Mouse (Mus musculus): ENCODE data around the gene Trim17. TPM values are rescaled to one million over a fixed set of nuclear protein-coding genes. Genes with fewer than 3 reads are reported as not detected.

The Trim17 gene
- total RNA-seq, 2 experiments from 2014 or later, result 3.9 to 4.3 TPM

DNA sequence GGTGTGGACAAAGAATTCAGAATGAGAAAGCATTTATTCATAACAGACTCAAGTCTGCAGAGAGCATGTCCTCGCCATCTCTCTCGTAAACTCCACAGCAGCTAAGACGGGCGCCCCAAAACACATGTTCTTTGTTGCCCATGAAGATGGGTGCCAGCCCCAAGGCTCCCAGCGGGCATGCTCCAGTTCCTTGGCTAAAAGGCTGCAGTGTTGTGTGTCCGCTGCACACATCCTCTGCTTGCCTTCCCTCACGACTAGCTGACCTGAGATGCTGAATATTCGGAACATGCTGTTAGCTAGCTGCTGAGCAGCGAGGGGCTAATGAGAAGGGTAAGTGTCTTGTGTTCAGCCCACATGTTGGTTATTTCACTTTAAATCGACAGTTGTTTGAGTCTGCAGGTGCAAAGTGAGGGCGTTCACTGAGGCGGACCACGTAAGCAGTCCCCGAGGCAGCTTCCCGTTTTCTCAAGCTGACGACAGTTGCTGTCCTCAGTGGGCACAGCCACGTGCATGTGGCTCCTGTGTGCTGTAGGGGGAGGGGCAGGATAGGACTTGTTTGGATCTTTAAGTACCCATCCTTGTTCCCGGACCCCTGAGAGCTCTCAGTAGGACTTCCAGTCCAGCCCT is 28.1 kb downstream of the Trim17 start:
- intact Hi-C loops (cut with DNase I), result no loop called here
- no peak for DNase-seq (ENCODE audit: low spot score in 2 of 2)

DNA sequence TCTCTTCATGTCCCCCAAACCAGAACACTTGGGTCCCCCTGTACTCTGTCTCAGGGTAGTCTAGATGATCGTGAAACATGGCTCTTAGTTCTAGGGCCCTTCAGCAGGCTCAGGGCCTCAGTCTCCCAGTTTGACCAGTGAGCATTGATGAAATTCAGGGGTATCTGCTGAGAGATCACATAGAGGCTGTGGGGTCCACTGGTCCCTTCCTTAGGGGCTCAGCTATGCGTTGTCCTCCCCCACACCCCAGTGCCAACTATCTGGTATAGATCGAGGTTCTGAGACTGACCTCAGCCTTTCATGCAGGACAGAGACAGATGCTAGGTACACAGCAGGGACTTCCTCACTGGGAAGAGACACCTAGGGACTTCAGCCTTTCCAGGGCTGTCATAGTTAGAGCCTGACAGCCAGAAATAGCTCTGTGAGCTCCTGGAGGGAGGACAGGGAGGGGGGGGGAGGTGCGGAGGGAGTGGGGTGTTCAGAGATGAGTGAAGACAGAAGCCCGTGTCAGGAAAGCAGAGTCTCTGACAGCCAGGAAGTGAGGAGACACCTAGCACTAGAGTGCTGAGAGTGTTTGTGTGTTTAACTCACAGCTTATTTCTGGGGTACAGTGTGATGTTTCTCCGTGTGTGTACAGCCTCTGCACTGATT is 29.3 kb downstream of the Trim17 start:
- DNase-seq (ENCODE audit: low spot score in 2 of 2), result no peak
- intact Hi-C loops (cut with DNase I), result no loop called here

DNA sequence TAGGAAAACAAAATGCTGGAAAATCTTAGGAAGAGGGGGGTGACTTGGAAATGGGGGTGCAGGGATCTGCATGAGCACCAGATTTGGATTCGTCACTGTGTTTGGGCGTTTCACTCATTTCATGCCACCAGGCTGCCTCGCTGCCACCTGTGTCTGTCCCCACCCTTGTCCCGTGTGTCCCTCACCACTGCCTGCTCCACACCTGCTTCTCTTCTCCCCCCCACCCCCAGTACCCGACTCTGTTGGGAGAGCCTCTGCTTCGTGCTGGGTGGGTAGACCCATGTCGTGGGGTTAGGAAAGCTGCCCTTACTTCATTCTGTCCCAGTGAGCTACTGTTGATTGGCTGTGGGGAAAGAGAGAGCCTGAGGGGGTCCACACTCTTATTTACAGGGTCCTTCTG is 30.2 kb downstream of the Trim17 start:
- no peak for DNase-seq (ENCODE audit: low spot score in 2 of 2)
- intact Hi-C loops (cut with DNase I), result no loop called here

DNA sequence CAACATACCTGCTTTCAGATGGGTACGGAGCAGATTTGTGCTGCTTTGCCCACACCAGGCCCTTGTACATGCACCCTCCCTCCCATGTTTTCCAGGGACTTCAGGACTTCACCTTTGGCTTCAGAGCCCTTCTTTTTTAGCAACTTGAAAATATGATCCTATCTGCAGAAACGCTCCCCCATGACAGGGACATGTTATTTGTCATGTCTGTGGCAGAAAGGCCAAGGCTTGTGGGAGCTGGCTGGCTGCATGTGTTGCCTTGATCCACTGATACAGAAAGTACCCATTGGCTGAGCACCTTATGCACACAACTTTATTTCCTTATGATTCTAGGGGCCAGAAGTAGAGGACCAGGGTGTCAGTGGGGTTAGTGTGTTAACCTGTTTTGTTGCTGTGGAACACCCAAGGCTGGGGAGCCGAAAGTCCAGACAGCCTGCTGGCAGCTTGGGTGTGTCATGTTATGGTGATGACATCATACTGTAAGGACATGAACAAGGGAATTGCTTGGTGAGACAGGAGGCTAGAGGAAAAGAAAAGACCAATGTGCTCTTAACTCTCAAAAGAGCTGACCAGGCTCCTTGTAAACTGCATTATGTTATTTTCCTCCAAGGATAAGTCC is 30.9 kb downstream of the Trim17 start:
- DNase-seq (ENCODE audit: low spot score in 2 of 2), result no peak

DNA sequence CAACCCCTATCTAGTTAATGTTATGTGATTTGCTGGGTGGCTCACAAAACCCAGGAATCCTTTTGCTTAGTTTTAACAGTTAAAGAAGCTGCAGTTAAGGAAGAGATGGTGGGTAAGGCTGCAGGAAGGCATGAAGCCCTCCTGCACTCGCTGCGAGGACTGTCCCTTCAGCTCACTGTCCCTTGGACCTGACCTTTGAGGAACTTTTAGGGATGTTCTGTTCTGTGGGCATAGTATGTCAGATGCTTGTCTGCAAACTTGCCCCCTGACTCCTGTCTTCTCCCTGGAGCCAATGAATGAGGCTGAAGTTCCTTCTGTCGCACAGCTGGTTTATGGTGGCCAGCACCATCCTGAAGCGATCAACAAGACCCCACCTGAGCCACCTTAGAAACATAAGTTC is 34.7 kb downstream of the Trim17 start:
- intact Hi-C loops (cut with DNase I), result no loop called here
- DNase-seq (ENCODE audit: low spot score in 2 of 2), result no peak

More for the DNA sequence above, 30.9 kb downstream of the Trim17 start:
- intact Hi-C loops (cut with DNase I), result no loop called here

DNA sequence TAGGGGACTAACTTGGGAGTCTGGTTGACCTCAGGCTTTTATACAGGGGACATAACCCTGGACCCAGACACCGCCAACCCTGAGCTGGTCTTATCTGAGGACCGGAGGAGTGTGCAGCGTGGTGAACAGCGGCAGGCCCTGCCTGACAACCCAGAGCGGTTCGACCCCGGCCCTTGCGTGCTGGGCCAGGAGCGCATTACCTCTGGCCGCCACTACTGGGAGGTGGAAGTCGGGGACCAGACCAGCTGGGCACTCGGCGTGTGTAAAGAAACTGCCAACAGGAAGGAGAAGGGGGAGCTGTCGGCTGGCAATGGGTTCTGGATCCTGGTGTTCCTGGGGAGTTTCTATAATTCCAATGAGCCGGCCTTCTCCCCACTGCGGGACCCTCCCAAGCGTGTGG is 35.7 kb downstream of the Trim17 start:
- intact Hi-C loops (cut with DNase I), result no loop called here
- DNase-seq (ENCODE audit: low spot score in 2 of 2), result no peak

DNA sequence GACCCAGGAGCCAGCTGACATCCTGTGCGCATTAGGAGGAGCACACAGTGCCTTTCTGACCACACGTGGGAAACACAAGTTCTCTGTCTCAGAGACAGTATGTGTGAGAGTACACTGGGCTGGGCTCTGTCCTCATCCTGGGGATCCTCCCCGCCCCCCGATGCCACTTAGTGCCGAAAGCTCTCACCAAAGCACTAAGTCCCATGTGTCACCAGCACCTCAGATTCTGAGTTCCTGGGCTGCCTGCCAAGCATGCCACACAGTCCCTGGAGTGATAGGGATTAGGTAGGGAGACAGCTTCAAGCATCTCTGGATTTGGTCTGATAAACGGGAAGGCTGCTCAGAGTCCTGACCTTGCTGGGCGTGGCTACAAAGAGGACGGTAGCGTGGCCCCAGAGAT is 36.3 kb downstream of the Trim17 start:
- peak; percentile 37 to 51 for DNase-seq (ENCODE audit: low spot score in 2 of 2)
- intact Hi-C loops (cut with DNase I), result no loop called here

DNA sequence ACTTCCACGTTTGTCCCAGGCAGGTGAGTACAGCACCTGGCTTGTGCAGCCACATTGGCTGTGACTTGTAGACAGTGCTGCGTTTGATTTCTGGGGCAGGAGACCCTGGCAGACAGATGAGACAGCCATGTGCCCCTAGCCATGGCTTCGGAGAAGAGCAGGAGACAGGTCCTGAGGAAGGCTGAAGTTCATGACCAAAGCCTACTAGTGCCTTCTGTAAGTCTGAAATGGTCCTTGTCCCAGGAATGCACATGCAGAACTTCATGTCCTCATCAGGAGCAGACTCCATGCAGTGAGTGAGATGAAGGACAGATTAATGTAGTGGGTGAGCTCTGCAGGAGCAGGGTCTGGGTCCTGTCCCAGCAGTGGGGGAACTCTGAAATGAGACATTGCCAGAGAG is 37.4 kb downstream of the Trim17 start:
- no peak for DNase-seq (ENCODE audit: low spot score in 2 of 2)
- intact Hi-C loops (cut with DNase I), result no loop called here

DNA sequence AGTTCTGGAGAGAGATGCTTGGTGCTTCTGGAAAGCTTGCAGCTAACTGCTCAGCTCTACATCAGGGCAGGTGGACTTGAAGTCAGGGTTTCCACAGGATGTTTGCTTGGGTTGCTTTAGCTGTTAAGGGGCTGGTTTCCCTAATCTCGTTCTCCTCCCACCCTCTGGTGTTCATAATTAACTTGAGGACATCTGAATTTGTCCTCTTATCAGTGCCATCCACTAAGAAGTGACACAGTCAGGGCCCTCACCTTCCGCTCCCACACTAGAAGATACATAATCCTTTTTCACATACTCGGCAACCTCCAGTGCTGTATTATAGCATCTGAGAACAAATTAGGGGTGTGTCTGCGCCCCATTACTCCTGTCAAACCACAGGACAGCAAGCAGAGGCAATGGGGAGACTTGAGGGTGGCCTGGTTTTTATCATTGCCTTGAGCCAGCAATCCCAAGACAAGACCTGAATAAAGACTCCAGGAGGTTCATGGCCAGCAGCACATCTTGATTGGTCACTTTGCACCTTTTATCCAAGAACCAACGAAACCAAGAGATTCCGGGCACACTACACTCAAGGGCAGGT is 38.7 kb downstream of the Trim17 start:
- DNase-seq (ENCODE audit: low spot score in 2 of 2), result no peak
- intact Hi-C loops (cut with DNase I), result no loop called here

DNA sequence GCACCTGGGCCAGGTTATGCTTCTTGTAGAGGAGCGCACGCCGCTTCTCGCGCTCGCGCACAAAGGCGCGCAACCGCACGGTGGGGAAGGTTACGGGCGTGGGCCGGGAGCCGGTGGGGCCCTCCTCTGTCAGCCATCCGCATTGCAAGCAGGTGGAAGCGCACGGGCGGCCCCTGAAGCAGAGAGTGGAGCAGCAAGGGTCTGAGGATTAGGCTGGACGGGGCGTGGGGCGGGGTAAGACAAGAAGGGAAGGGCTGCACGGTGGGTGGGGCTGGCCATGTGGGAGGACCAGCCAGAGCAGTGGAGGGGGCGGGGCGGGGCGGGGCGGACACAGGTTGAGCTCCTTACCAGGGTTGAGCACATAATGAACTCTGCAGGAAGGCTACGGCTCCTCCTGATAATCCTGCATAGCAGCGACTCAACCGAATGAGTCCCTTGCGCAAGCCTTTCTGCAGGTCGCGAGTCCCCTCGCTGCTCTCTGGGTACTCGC is 39.9 kb downstream of the Trim17 start:
- intact Hi-C loops (cut with DNase I), result no loop called here
- DNase-seq (ENCODE audit: low spot score in 2 of 2), result peak in 1 of 2 experiments; percentile 46

DNA sequence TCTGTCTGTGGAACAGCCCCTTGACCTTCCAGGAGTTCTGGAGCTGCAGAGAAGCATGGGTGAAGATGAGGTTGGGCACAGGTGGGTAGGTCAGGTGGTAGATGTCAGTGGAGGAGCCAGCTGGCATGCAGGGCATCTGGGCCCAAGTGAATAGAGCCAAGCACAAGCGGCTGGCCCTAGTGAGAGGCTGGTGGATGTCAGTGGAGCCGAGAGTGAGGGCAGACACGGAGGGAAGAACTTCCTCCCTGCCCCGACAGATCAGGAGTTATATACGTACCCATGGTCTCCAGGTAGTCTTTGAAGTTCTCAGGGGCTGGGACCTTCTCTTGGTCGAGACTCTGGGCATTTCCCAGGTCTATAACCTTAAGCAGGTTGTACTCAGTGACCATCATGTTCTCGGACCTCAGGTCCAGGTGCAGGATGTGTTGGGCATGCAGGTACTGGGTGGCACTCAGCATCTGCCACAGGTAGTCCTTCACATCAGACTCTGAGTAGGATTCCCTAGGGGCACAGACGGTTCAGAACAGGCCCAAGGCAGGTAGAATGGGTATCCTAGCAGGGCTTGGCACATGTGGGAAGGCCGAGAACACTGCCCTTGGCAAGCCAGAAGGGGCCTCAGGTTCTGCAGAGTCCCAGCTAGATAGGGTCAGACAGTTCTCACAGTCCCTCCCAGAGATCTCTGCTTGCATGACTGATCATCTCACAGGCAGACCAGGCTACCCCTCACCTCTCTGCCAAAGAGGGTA is 40.7 kb downstream of the Trim17 start:
- intact Hi-C loops (cut with DNase I), result no loop called here
- DNase-seq (ENCODE audit: low spot score in 2 of 2), result no peak

DNA sequence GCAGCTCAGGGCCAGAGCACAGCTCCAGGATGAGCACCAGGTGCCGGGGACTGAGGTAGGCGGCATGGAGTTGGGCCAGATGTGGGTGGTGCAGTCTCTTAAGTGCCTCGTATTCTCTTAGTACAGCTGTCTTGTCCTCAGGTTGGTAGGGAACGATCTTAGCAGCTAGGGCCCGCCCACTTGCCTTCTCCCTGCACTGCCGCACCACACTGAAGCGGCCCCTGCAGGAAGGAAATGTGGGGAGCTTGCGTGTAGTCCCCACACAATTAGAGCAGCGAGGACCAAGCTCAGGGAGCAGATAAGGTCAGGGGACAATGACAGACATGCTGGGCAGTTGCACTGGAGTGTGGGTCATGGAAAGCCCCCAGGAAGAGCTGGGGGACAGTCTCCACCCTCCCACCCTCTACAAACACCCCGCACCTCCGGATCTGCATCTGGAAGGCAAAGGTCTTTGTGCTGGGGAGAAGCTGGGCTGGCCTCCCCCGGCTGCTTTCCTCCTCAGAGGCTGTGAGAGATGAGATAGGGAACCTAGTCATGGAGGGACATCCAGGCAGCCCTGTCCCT is 41.4 kb downstream of the Trim17 start:
- DNase-seq (ENCODE audit: low spot score in 2 of 2), result peak in 1 of 2 experiments; percentile 39

DNA sequence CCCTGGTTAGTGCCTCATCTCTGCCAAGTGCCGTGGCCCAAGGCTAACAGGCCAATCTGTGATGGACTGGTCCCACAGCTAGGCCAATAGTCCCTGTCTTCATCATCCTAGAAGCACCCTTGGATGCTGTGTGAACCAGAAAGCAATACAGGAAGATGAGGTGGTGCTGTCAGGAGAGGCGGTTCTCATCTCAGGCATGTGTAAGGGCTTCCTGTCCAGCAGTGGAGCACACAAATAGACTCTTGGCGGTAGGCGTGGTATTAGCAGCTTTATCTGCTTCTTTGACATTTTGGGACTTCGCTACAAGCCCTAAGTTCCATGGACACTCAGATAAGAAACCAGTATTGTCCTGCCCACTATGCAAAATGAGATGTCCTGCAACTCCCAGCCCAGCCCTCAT is 43.1 kb downstream of the Trim17 start:
- no peak for DNase-seq (ENCODE audit: low spot score in 2 of 2)
- intact Hi-C loops (cut with DNase I), result no loop called here

More for the DNA sequence above, 41.4 kb downstream of the Trim17 start:
- intact Hi-C loops (cut with DNase I), result no loop called here

DNA sequence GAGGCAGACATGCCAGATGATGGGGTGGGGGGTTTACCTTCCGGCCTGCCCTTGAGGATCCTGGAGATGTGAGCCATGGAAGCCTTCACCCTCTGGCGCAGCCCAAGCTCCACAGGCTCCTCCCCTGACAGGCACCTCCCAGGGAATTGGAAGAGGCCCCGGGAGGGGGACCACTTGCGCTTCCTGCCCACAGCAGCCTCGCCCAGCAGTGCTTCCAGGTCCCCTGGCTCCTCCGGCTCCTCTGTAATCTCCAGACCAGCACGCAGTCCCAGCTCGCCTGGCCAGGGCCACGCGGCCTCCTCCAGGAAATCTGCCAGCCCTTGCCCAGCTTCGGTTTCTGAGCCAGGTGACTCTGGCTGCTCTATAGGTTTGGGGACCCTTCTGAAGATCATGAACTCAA is 44.7 kb downstream of the Trim17 start:
- no peak for DNase-seq (ENCODE audit: low spot score in 2 of 2)
- intact Hi-C loops (cut with DNase I), result no loop called here

DNA sequence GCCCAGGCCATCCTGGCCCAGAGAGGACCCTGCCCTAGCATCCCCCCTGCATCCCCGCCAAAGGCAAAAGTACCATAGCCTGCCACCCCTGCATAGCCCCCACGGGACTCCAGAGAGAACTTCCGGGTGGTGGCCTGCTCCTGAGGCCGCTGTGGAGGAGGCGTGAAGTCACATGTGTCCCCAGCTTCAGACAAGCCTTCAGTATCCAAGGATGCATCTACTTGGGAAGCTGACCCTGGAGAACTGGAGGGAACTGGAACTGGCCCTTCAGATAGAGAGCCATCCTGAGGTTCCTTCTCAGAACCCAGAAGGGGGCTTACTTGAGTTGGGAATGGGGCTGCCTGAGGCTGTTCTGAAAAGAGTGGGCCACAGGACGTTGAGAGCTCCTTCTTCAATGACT is 45.3 kb downstream of the Trim17 start:
- intact Hi-C loops (cut with DNase I), result no loop called here
- DNase-seq (ENCODE audit: low spot score in 2 of 2), result no peak

DNA sequence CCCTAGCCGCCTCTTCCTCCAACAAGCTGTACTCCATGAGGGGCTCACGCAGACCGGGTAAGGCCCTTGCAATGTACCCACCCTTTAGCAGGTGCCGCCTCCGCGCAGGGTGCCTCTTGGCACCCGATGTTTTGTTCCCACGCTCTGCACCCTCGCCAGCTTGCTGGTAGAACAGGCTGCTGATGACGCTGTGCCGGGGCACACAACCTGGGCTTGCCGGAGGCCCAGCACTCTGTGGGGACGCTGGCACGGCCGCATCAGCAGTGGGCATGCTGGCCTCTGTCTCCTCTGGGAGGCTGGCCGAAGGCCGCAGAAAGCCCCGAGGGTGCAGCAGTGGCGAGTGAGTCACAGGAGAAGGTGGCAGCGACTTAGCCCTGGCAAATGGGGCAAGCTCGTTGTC is 46.1 kb downstream of the Trim17 start:
- intact Hi-C loops (cut with DNase I), result no loop called here
- no peak for DNase-seq (ENCODE audit: low spot score in 2 of 2)

DNA sequence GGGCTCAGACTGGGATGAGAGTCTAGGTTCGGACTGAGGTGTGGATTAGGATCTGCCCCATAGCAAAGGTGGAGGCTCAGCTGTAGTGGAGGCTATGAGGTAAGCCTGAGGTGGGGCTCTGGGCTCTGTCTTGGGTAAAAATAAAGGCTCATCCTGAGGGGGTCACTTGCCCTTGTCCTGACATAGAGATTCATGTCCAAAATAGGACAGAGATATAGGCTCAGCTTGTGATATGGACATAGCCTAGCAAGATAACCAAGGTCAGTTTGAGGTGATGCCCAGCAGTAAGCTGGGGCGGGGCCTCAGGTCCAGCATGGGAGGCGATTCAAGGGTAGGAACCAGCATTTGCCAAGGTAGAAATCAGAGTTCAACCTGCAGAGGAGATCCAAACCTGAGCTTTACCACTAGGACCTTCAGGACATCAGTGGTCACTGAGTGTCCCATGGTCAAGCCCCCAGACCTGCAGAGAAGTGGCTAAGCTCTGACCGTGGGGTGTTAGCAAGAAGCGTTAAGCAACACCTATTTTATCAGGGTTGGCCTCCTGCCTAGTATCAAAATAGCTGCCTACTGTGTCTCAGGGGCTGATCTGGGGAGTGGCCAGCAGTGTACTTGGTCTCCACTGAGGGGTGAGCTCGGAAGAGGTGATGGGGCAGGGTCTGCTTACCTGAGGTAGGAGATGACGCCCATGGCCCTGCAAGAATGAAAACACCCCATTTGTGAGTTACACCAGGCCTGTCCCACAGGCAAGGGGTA is 48.0 kb downstream of the Trim17 start:
- DNase-seq (ENCODE audit: low spot score in 2 of 2), result no peak
- intact Hi-C loops (cut with DNase I), result no loop called here

DNA sequence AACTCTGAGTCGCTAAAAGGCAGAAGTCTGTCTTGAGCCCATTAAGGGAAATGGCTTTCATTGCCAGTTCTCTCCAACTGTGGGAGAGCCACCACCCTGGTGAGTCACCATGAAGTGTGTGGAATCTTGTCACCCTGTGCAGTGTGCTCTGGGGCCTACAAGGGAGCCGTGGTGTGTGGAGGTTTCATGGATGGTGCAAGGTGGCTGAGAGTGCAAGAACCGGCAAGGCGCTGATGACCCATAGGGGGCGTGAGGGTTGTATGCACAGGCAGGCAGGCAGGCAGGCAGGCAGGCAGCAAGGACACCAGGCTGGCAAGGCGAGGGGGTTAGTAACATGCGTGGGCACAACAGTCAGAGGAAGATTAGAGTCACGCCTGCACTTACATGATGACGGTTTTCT is 60.6 kb downstream of the Trim17 start:
- intact Hi-C loops (cut with DNase I), result no loop called here
- peak; percentile 49 for DNase-seq (ENCODE audit: low spot score in 2 of 2)
